Mouse (Mus musculus) CH12.LX (cell line): ENCODE data around the gene Clpb. TPM values are rescaled to one million over a fixed set of nuclear protein-coding genes. Genes with fewer than 3 reads are reported as not detected.

Experiments used
- DNase-seq: peaks from one replicate; pipeline ENCODE4 v3.0.0-alpha.2; 2013; ENCODE audit errors: extremely low read depth
- H3K27ac ChIP-seq: 2 replicates; pipeline ENCODE4 v1.5.1; 2012; ENCODE audit warnings: low read depth, mild to moderate bottlenecking, control low read depth, moderate library complexity; ENCODE audit not compliant: insufficient read depth
- H3K27me3 ChIP-seq: replicated peaks from 2 replicates; pipeline ENCODE3; 2012; ENCODE audit warnings: inconsistent platforms
- H3K36me3 ChIP-seq, 2 experiments: replicated peaks in 1 of 2; 2 replicates each; pipeline versions ENCODE3 to v1.6.1; 2012; ENCODE audit warnings: inconsistent platforms in 1 of 2, low read length in 1 of 2, mild to moderate bottlenecking in 1 of 2, mixed read lengths in 1 of 2, moderate library complexity in 1 of 2; ENCODE audit not compliant: control insufficient read depth in 1 of 2, insufficient read depth in 1 of 2
- H3K4me1 ChIP-seq, 2 experiments: 2 replicates each; pipeline ENCODE4 v1.6.1; 2012; ENCODE audit warnings: inconsistent platforms in 1 of 2, moderate library complexity in 1 of 2; ENCODE audit not compliant: insufficient read depth in 2 of 2, control insufficient read depth in 1 of 2
- H3K4me2 ChIP-seq: 2 replicates; pipeline ENCODE4 v1.6.1; 2012; ENCODE audit warnings: low read depth, mild to moderate bottlenecking, control low read depth; ENCODE audit not compliant: poor library complexity, insufficient read depth, severe bottlenecking
- H3K4me3 ChIP-seq, 3 experiments: fragments of 150-350 bp in 1 of 3; sonication (generic) in 1 of 3; replicated peaks in 1 of 3; 2 replicates each; pipeline versions ENCODE3 to v1.5.1; 2011 to 2012; ENCODE audit warnings: low read depth in 2 of 3, low read length in 2 of 3, mild to moderate bottlenecking in 2 of 3, moderate library complexity in 2 of 3, control low read depth in 1 of 3, improper control_type of control experiment in 1 of 3, inconsistent platforms in 1 of 3, mixed read lengths in 1 of 3; ENCODE audit not compliant: poor library complexity in 1 of 3
- H3K79me2 ChIP-seq: replicated peaks from 2 replicates; pipeline ENCODE4 v1.6.1; 2012; ENCODE audit warnings: mild to moderate bottlenecking, moderate library complexity; ENCODE audit not compliant: control insufficient read depth, poor library complexity, insufficient read depth, severe bottlenecking; ENCODE audit errors: extremely low read depth
- H3K9ac ChIP-seq: 2 replicates; pipeline ENCODE4 v1.6.1; 2012; ENCODE audit warnings: low read depth, mild to moderate bottlenecking, control low read depth, moderate library complexity; ENCODE audit not compliant: insufficient read depth
- H3K9me3 ChIP-seq: replicated peaks from 2 replicates; pipeline ENCODE3; 2012; ENCODE audit warnings: low read length, inconsistent platforms, mixed read lengths
- CHD2 ChIP-seq: IDR thresholded peaks from 2 replicates; pipeline ENCODE4 v1.6.1; 2011; ENCODE audit warnings: low read length, improper control_type of control experiment
- ELF1 ChIP-seq: IDR thresholded peaks from 2 replicates; pipeline ENCODE4 v1.6.1; 2014; ENCODE audit warnings: low read depth, mild to moderate bottlenecking, inconsistent platforms, low read length, improper control_type of control experiment
- ETS1 ChIP-seq: conservative IDR thresholded peaks from 2 replicates; pipeline ENCODE4 v1.6.1; 2012; ENCODE audit warnings: low read depth, mild to moderate bottlenecking, inconsistent platforms, low read length, improper control_type of control experiment, moderate library complexity
- GABPA ChIP-seq: IDR thresholded peaks from 2 replicates; pipeline ENCODE4 v1.6.1; 2012; ENCODE audit warnings: low read depth, low read length, improper control_type of control experiment, inconsistent platforms; ENCODE audit not compliant: insufficient replicate concordance
- JUND ChIP-seq: conservative IDR thresholded peaks from 2 replicates; pipeline ENCODE4 v1.6.1; 2011; ENCODE audit warnings: low read depth, low read length, improper control_type of control experiment
- MAFK ChIP-seq: IDR thresholded peaks from 2 replicates; pipeline ENCODE4 v1.6.1; 2011; ENCODE audit warnings: low read length, improper control_type of control experiment; ENCODE audit not compliant: insufficient replicate concordance
- MXI1 ChIP-seq: IDR thresholded peaks from 2 replicates; pipeline ENCODE4 v1.6.1; 2011; ENCODE audit warnings: mild to moderate bottlenecking, low read depth, low read length, improper control_type of control experiment
- NRF1 ChIP-seq: IDR thresholded peaks from 2 replicates; pipeline ENCODE4 v1.6.1; 2014; ENCODE audit warnings: low read depth, mild to moderate bottlenecking, inconsistent platforms, low read length, improper control_type of control experiment, moderate library complexity
- PAX5 ChIP-seq: IDR thresholded peaks from 2 replicates; pipeline ENCODE4 v1.6.1; 2012; ENCODE audit warnings: low read length, inconsistent platforms, mixed read lengths
- POLR2A ChIP-seq: IDR thresholded peaks from 2 replicates; pipeline ENCODE4 v1.6.1; 2011; ENCODE audit warnings: low read depth, mild to moderate bottlenecking, improper control_type of control experiment, low read length
- POLR2AphosphoS2 ChIP-seq: IDR thresholded peaks from 2 replicates; pipeline ENCODE4 v1.6.1; 2011; ENCODE audit warnings: low read depth, low read length, improper control_type of control experiment
- RAD21 ChIP-seq: IDR thresholded peaks from 2 replicates; pipeline ENCODE4 v1.6.1; 2011; ENCODE audit warnings: low read depth, mild to moderate bottlenecking, low read length, improper control_type of control experiment, moderate library complexity
- RCOR1 ChIP-seq: conservative IDR thresholded peaks from 2 replicates; pipeline ENCODE4 v1.6.1; 2012; ENCODE audit warnings: low read depth, mild to moderate bottlenecking, inconsistent platforms, low read length, improper control_type of control experiment
- SIN3A ChIP-seq: IDR thresholded peaks from 2 replicates; pipeline ENCODE4 v1.6.1; 2012; ENCODE audit warnings: low read length, improper control_type of control experiment, inconsistent platforms
- TCF12 ChIP-seq: IDR thresholded peaks from 2 replicates; pipeline ENCODE4 v1.6.1; 2014; ENCODE audit warnings: low read depth, mild to moderate bottlenecking, inconsistent platforms, low read length, improper control_type of control experiment
- UBTF ChIP-seq: IDR thresholded peaks from 2 replicates; pipeline ENCODE4 v1.6.1; 2012; ENCODE audit warnings: low read depth, mild to moderate bottlenecking, inconsistent platforms, low read length, improper control_type of control experiment, moderate library complexity
- USF1 ChIP-seq: IDR thresholded peaks from 2 replicates; pipeline ENCODE4 v1.6.1; 2014; ENCODE audit warnings: low read depth, mild to moderate bottlenecking, inconsistent platforms, low read length, improper control_type of control experiment
- ZC3H11A ChIP-seq: IDR thresholded peaks from 2 replicates; pipeline ENCODE4 v1.6.1; 2012; ENCODE audit warnings: low read depth, mild to moderate bottlenecking, inconsistent platforms, low read length, improper control_type of control experiment
- ZKSCAN1 ChIP-seq: IDR thresholded peaks from 2 replicates; pipeline ENCODE4 v1.6.1; 2012; ENCODE audit warnings: low read depth, inconsistent platforms, low read length, improper control_type of control experiment, borderline replicate concordance
- ZMIZ1 ChIP-seq: IDR thresholded peaks from 2 replicates; pipeline ENCODE4 v1.6.1; 2012; ENCODE audit warnings: low read depth, mild to moderate bottlenecking, inconsistent platforms, low read length, improper control_type of control experiment
- ZNF384 ChIP-seq: IDR thresholded peaks from 2 replicates; pipeline ENCODE4 v1.6.1; 2012; ENCODE audit warnings: low read depth, low read length, improper control_type of control experiment, inconsistent platforms
- dilution Hi-C: fragments of 300-500 bp; cut with MboI; formaldehyde crosslinking; loops from 2 replicates; pipeline ENCODE4 v1.14.3; 2020; ENCODE audit warnings: low sequenced_read_pairs; ENCODE audit not compliant: extremely low pct_unique_long_range_greater_than_20kb, extremely low pct_ligation_motif_present
- in situ Hi-C: fragments of 300-500 bp; cut with MboI; formaldehyde crosslinking; loops from 3 replicates; pipeline ENCODE4 v1.14.3; 2019; ENCODE audit warnings: low sequenced_read_pairs, low pct_ligation_motif_present, low pct_unique_long_range_greater_than_20kb, mixed read lengths
- polyA plus RNA-seq: library from polyadenylated mRNA; unstranded; fragments of >175 nt; gene quantifications from 2 replicates; pipeline ENCODE4 v1.2.1, GENCODE M21; 2012; ENCODE audit warnings: low read depth; ENCODE audit not compliant: insufficient read length
- total RNA-seq, 2 experiments: library from RNA; depleted of rRNA; stranded (reverse); fragments of 300-350 nt in 1 of 2; fragments of >200 nt in 1 of 2; gene quantifications; 2 replicates each; pipeline ENCODE4 v1.2.3; 2012 to 2014

Clpb gene
- total and polyA plus RNA-seq, 3 experiments, result 25.5 to 68.4 (median 41.7) TPM

DNA sequence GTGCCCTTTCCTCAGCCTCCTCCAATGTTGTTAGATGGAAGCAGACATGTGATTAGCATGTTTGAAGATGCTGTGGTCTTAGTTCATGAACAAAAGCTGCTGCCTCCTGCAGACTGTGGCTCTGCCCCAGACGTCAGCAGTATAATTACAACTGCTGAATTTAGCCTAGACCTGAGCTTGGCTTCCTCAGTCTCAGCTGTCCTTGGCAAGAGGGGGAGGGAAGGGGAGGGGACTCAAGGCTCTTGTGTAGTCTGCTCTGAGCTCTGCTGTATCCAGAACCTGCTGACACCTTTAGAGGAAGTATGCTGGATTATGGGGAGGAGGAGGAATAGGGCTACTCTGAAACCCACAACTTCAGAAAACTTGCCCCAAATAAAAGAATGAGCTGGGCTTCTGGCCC is 76.2 kb downstream of the Clpb start (continued):
- no peak for TF ChIP-seq ZMIZ1
- no peak for TF ChIP-seq RCOR1
- TF ChIP-seq NRF1, result no peak
- TF ChIP-seq ZNF384, result no peak
- no peak for TF ChIP-seq ZC3H11A

DNA sequence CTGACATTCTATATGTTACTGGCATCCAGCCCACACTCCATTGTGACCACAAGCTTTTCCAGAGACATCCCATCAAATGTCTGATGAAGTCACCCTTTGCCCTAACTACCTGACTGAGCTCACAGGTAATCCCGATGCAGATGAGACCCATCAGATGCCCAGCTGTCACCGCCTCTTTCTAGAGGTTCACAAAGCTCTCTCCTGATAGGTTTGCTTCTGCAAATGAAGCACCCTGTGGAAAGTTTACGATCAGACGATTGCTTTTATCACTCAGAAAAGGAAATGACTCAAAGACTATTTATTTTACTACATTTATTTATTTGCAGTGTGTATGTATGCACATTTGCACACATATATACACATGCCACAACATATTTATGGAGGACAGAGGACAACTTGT is 80.1 kb downstream of the Clpb start:
- in situ Hi-C loops, result no loop called here
- Histone ChIP-seq H3K27ac (no peak overlapping the region), H3K9me3 (no peaks in the 10 kb centered on the region), H3K9ac (no peak overlapping the region), H3K4me2 (no peak overlapping the region), H3K4me3 (no peak overlapping the region), H3K4me1 (no peaks in the 10 kb centered on the region), H3K27me3 (no peaks in the 10 kb centered on the region), H3K36me3 (peaks cover 4 to 64% of the 10 kb centered on the region in 2 experiments), H3K79me2 (no peaks in the 10 kb centered on the region)
- DNase-seq, result no peak
- TF ChIP-seq GABPA, result no peak
- TF ChIP-seq UBTF, result no peak
- TF ChIP-seq ZC3H11A, result no peak
- TF ChIP-seq ELF1, result no peak
- no peak for TF ChIP-seq POLR2AphosphoS2
- TF ChIP-seq ETS1, result no peak
- no peak for TF ChIP-seq CHD2
- TF ChIP-seq POLR2A, result no peak
- no peak for TF ChIP-seq TCF12
- no peak for TF ChIP-seq ZNF384
- no peak for TF ChIP-seq ZKSCAN1
- no peak for TF ChIP-seq PAX5
- no peak for TF ChIP-seq RAD21
- TF ChIP-seq SIN3A, result no peak
- no peak for TF ChIP-seq JUND
- no peak for TF ChIP-seq MXI1
- TF ChIP-seq ZMIZ1, result no peak
- TF ChIP-seq RCOR1, result no peak
- dilution Hi-C loops, result no loop called here

DNA sequence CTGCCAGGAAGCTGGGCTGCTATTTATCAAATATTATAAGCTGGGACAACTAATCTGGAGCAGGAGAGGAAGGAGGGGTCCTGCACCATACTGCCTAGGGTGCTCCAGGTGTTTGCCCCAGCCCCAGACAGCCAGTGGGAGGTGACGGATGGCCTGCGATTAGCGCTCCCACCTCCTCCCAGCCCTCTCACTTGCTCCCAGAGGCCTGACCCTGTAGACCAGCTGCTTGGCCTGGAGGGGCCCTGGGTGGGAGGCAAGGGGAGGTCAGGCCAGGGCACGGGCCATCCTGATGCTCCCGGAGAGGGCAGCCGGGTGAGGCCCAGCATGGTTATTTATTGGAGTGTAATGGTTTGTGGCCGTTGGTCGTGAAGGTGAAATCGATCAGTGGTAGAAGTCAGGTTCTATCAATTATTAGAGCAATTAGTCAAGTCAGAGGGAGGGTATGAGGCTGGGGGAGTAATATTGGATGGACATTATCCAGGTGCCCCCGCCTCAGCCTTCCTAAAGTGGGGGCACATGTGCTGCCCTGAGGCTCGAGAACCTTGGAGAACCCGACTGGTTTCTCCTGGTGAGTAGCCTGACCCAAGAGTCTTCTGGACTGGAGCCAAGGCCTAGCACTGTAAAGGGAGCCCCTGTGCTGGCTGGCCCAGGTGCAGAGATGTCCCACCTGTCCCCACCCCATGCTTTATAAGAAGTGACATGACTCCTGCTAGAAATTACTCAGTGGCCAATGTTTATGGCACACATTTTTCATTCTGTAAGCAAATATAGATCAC is 83.3 kb downstream of the Clpb start:
- H3K27me3 ChIP-seq, result no peaks in the 10 kb centered on the region
- no peaks in the 10 kb centered on the region for H3K79me2 ChIP-seq
- no peak for TF ChIP-seq USF1
- no peak for TF ChIP-seq NRF1
- TF ChIP-seq POLR2A, result no peak
- TF ChIP-seq ELF1, result no peak
- no peak for TF ChIP-seq MAFK
- no peak for TF ChIP-seq TCF12
- TF ChIP-seq SIN3A, result no peak
- in situ Hi-C loops (no loop called here), dilution Hi-C loops (no loop called here)
- no peak overlapping the region for H3K4me3 ChIP-seq
- no peak for DNase-seq
- no peaks in the 10 kb centered on the region for H3K4me1 ChIP-seq
- H3K4me2 ChIP-seq, result no peak overlapping the region
- H3K36me3 ChIP-seq, result peaks cover 8 to 60% of the 10 kb centered on the region in 2 experiments
- H3K27ac ChIP-seq, result no peak overlapping the region
- H3K9ac ChIP-seq, result no peak overlapping the region
- H3K9me3 ChIP-seq, result no peaks in the 10 kb centered on the region
